Mouse (Mus musculus): ENCODE measurements around the gene C530008M17Rik. TPM values are rescaled to one million over a fixed set of nuclear protein-coding genes. Genes with fewer than 3 reads are reported as not detected.

C530008M17Rik gene
- total and polyA plus RNA-seq, 3 experiments, result 0.04 to 0.44 TPM; not detected in 1

- Histone ChIP-seq H3K4me1 (ENCODE audit: control insufficient read depth in 1 of 2, insufficient read depth in 2 of 2) (no peaks in the 10 kb centered on the region), H3K27me3 (replicated peaks) (no peaks in the 10 kb centered on the region), H3K9ac (ENCODE audit: insufficient read depth, low read depth) (no peak overlapping the region), H3K36me3 (replicated peaks in 1 of 2; ENCODE audit: control insufficient read depth in 1 of 2, insufficient read depth in 1 of 2, low read length in 1 of 2) (no peaks in the 10 kb centered on the region), H3K9me3 (replicated peaks; ENCODE audit: low read length) (no peaks in the 10 kb centered on the region), H3K79me2 (replicated peaks; ENCODE audit: control insufficient read depth, extremely low read depth, insufficient read depth, poor library complexity, severe bottlenecking) (no peaks in the 10 kb centered on the region), H3K4me3 (replicated peaks in 1 of 3; ENCODE audit: low read depth in 2 of 3, low read length in 2 of 3, poor library complexity in 1 of 3) (no peak overlapping the region), H3K4me2 (ENCODE audit: insufficient read depth, low read depth, poor library complexity, severe bottlenecking) (no peak overlapping the region), H3K27ac (ENCODE audit: insufficient read depth, low read depth) (no peak overlapping the region)
- in situ Hi-C loops (cut with MboI; ENCODE audit: low pct_ligation_motif_present, low pct_unique_long_range_greater_than_20kb, low sequenced_read_pairs) (no loop called here), dilution Hi-C loops (cut with MboI; ENCODE audit: extremely low pct_ligation_motif_present, extremely low pct_unique_long_range_greater_than_20kb, low sequenced_read_pairs) (no loop called here)
- TF ChIP-seq USF2 (conservative IDR thresholded peaks at IDR 0.05; ENCODE audit: low read depth, low read length) (no peak), ZNF384 (IDR thresholded peaks at IDR 0.05; ENCODE audit: low read depth, low read length) (no peak), JUND (conservative IDR thresholded peaks at IDR 0.05; ENCODE audit: low read depth, low read length) (no peak), CTCF (conservative IDR thresholded peaks at IDR 0.05 in 1 of 2, IDR thresholded peaks at IDR 0.05 in 1 of 2; ENCODE audit: low read depth in 2 of 2, low read length in 2 of 2) (no peak), TCF12 (IDR thresholded peaks at IDR 0.05; ENCODE audit: low read depth, low read length) (no peak), KAT2A (IDR thresholded peaks at IDR 0.05; ENCODE audit: insufficient replicate concordance, low read length) (no peak), ZKSCAN1 (IDR thresholded peaks at IDR 0.05; ENCODE audit: borderline replicate concordance, low read depth, low read length) (no peak), MYC (IDR thresholded peaks at IDR 0.05; ENCODE audit: low read depth, low read length) (no peak), ELF1 (IDR thresholded peaks at IDR 0.05; ENCODE audit: low read depth, low read length) (no peak), NELFE (IDR thresholded peaks at IDR 0.05; ENCODE audit: low read depth, low read length) (no peak), BHLHE40 (IDR thresholded peaks at IDR 0.05; ENCODE audit: low read depth, low read length) (no peak)
- no peak for DNase-seq (ENCODE audit: extremely low read depth)
These were observed 115.1 kb downstream of the C530008M17Rik start for GRCm38 (mm10) chr5:76771371-76771770.

GRCm38 (mm10) chr5:76772831-76773230 lies 116.5 kb downstream of the C530008M17Rik start:
- Histone ChIP-seq H3K4me2 (ENCODE audit: insufficient read depth, low read depth, poor library complexity, severe bottlenecking) (no peak overlapping the region), H3K79me2 (replicated peaks; ENCODE audit: control insufficient read depth, extremely low read depth, insufficient read depth, poor library complexity, severe bottlenecking) (no peaks in the 10 kb centered on the region), H3K9ac (ENCODE audit: insufficient read depth, low read depth) (no peak overlapping the region), H3K9me3 (replicated peaks; ENCODE audit: low read length) (no peaks in the 10 kb centered on the region), H3K4me1 (ENCODE audit: control insufficient read depth in 1 of 2, insufficient read depth in 2 of 2) (no peaks in the 10 kb centered on the region), H3K27me3 (replicated peaks) (no peaks in the 10 kb centered on the region), H3K4me3 (replicated peaks in 1 of 3; ENCODE audit: low read depth in 2 of 3, low read length in 2 of 3, poor library complexity in 1 of 3) (no peak overlapping the region), H3K27ac (ENCODE audit: insufficient read depth, low read depth) (no peak overlapping the region), H3K36me3 (replicated peaks in 1 of 2; ENCODE audit: control insufficient read depth in 1 of 2, insufficient read depth in 1 of 2, low read length in 1 of 2) (no peaks in the 10 kb centered on the region)
- DNase-seq (ENCODE audit: extremely low read depth), result no peak
- dilution Hi-C loops (cut with MboI; ENCODE audit: extremely low pct_ligation_motif_present, extremely low pct_unique_long_range_greater_than_20kb, low sequenced_read_pairs) (no loop called here), in situ Hi-C loops (cut with MboI; ENCODE audit: low pct_ligation_motif_present, low pct_unique_long_range_greater_than_20kb, low sequenced_read_pairs) (no loop called here)
- TF ChIP-seq E2F4 (IDR thresholded peaks at IDR 0.05; ENCODE audit: insufficient replicate concordance, low read depth, low read length), result no peak

GRCm38 (mm10) chr5:76773492-76774158 lies 117.3 kb downstream of the C530008M17Rik start:
- Histone ChIP-seq H3K79me2 (replicated peaks; ENCODE audit: control insufficient read depth, extremely low read depth, insufficient read depth, poor library complexity, severe bottlenecking) (no peaks in the 10 kb centered on the region), H3K4me2 (ENCODE audit: insufficient read depth, low read depth, poor library complexity, severe bottlenecking) (no peak overlapping the region), H3K4me1 (ENCODE audit: control insufficient read depth in 1 of 2, insufficient read depth in 2 of 2) (no peaks in the 10 kb centered on the region), H3K9ac (ENCODE audit: insufficient read depth, low read depth) (no peak overlapping the region), H3K36me3 (replicated peaks in 1 of 2; ENCODE audit: control insufficient read depth in 1 of 2, insufficient read depth in 1 of 2, low read length in 1 of 2) (no peaks in the 10 kb centered on the region), H3K4me3 (replicated peaks in 1 of 3; ENCODE audit: low read depth in 2 of 3, low read length in 2 of 3, poor library complexity in 1 of 3) (no peak overlapping the region), H3K27me3 (replicated peaks) (no peaks in the 10 kb centered on the region), H3K27ac (ENCODE audit: insufficient read depth, low read depth) (no peak overlapping the region), H3K9me3 (replicated peaks; ENCODE audit: low read length) (no peaks in the 10 kb centered on the region)
- no peak for DNase-seq (ENCODE audit: extremely low read depth)
- dilution Hi-C loops (cut with MboI; ENCODE audit: extremely low pct_ligation_motif_present, extremely low pct_unique_long_range_greater_than_20kb, low sequenced_read_pairs), result no loop called here
- in situ Hi-C loops (cut with MboI; ENCODE audit: low pct_ligation_motif_present, low pct_unique_long_range_greater_than_20kb, low sequenced_read_pairs), result no loop called here
- TF ChIP-seq UBTF (IDR thresholded peaks at IDR 0.05; ENCODE audit: low read depth, low read length) (no peak), GABPA (IDR thresholded peaks at IDR 0.05; ENCODE audit: insufficient replicate concordance, low read depth, low read length) (no peak), ZKSCAN1 (IDR thresholded peaks at IDR 0.05; ENCODE audit: borderline replicate concordance, low read depth, low read length) (no peak), CHD2 (IDR thresholded peaks at IDR 0.05; ENCODE audit: low read length) (no peak), RCOR1 (conservative IDR thresholded peaks at IDR 0.05; ENCODE audit: low read depth, low read length) (no peak), MAFK (IDR thresholded peaks at IDR 0.05; ENCODE audit: insufficient replicate concordance, low read length) (no peak), TCF12 (IDR thresholded peaks at IDR 0.05; ENCODE audit: low read depth, low read length) (no peak), POLR2A (IDR thresholded peaks at IDR 0.05; ENCODE audit: low read depth, low read length) (no peak), PAX5 (IDR thresholded peaks at IDR 0.05; ENCODE audit: low read length) (no peak), MXI1 (IDR thresholded peaks at IDR 0.05; ENCODE audit: low read depth, low read length) (no peak), RAD21 (IDR thresholded peaks at IDR 0.05; ENCODE audit: low read depth, low read length) (no peak), IRF4 (IDR thresholded peaks at IDR 0.05; ENCODE audit: low read depth, low read length) (no peak), ZNF384 (IDR thresholded peaks at IDR 0.05; ENCODE audit: low read depth, low read length) (no peak), JUN (IDR thresholded peaks at IDR 0.05; ENCODE audit: insufficient read depth, low read depth, low read length) (no peak), MAZ (IDR thresholded peaks at IDR 0.05; ENCODE audit: low read depth, low read length) (no peak), BHLHE40 (IDR thresholded peaks at IDR 0.05; ENCODE audit: low read depth, low read length) (no peak), NRF1 (IDR thresholded peaks at IDR 0.05; ENCODE audit: low read depth, low read length) (no peak), ELF1 (IDR thresholded peaks at IDR 0.05; ENCODE audit: low read depth, low read length) (no peak)

All from CH12.LX (cell line).